21 mouse cellular contexts compared by ENCODE assay signal in the genomic region with DNA sequence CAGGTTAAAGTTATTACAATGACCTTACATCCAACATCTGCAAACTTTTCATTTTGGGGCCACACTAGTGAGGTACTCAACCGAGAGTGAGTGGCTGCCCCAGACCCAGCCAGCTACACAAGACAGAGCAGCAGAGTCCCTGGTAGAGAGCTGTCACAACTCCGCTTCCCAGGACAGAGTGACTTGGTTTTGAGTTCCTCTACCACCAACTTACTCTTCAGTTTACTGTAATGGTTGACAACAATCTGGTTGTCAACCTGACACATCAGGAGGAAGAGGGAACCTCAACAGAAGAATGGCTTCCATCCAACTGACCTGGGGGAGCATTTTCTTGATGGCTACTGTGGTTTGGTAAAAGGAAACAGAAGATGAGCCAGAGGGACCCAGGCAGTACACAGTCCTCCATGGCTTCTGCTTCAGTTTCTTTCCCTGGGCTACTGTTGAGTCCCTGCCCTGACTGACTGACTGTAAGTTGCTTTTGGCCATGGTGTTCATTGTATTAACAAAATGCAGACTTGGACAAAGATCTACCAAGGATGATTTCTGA.
"Had no signal": no experiment of that assay in that cellular context is flagged by ENCODE, and none has a peak within 500 bp of the region (broad histone marks: within the 10 kb centered on the region; RNA-seq: fewer than 3 reads in every experiment).

No protein-coding gene starts in this region.

- H3K36me3 ChIP-seq: limb, embryonic 15.5 days; midbrain, embryonic 12.5 days had no signal

- H3K9me3 ChIP-seq: limb, embryonic 15.5 days; midbrain, embryonic 12.5 days had no signal

- ATAC-seq: intestine, postnatal 0 days; liver, postnatal 0 days; lung, postnatal 0 days; midbrain, embryonic 16.5 days had no signal

- H3K4me1 ChIP-seq: limb, embryonic 12.5 days; limb, embryonic 15.5 days had no signal

- H3K27me3 ChIP-seq: limb, embryonic 12.5 days; limb, embryonic 15.5 days; midbrain, embryonic 12.5 days had no signal

- H3K4me2 ChIP-seq: limb, embryonic 12.5 days; limb, embryonic 15.5 days; liver, embryonic 11.5 days; lung, embryonic 14.5 days; midbrain, embryonic 12.5 days had no signal

- H3K4me3 ChIP-seq: limb, embryonic 12.5 days; limb, embryonic 15.5 days; midbrain, embryonic 12.5 days had no signal

- DNase-seq: kidney, adult 2 months; kidney, postnatal 36 days; left cerebral cortex, postnatal 4 days; liver, postnatal 0 days; lung, embryonic 14.5 days; right cerebral cortex, adult 18-20 months; right cerebral cortex, postnatal 14 days; right cerebral cortex, postnatal 4 days; thymus, adult 2 months; thymus, postnatal 14 days had no signal

- H3K9ac ChIP-seq: limb, embryonic 12.5 days; limb, embryonic 15.5 days; liver, embryonic 14.5 days; liver, postnatal 0 days; lung, embryonic 14.5 days; midbrain, embryonic 12.5 days had no signal

- H3K27ac ChIP-seq: kidney, postnatal 0 days; limb, embryonic 12.5 days; limb, embryonic 15.5 days; liver, embryonic 14.5 days; macrophage; midbrain, embryonic 12.5 days; stomach, postnatal 0 days had no signal
